Mouse (Mus musculus) heart, embryonic 13.5 days (tissue): ENCODE results near the gene Endog. TPM values are rescaled to one million over a fixed set of nuclear protein-coding genes. Genes with fewer than 3 reads are reported as not detected.
"Not testable (repeated sequence)": the region's sequence is repeated elsewhere in the genome, so short reads cannot be mapped to it uniquely, and the experiment has no call there.

Source experiments
- ATAC-seq: fragments of 200-750 bp; cut with Nextera tagmentation; 2 replicates; pipeline ENCODE4 v1.8.0; 2017; ENCODE audit warnings: moderate TSS enrichment; ENCODE audit not compliant: insufficient number of reproducible peaks, low FRiP score, low TSS enrichment; ENCODE audit errors: extremely low read depth
- H3K27ac ChIP-seq: fragments of 300-500 bp; sonication (generic); replicated peaks from 2 replicates; pipeline ENCODE4 v1.5.1; 2015; ENCODE audit warnings: moderate library complexity, mild to moderate bottlenecking, inconsistent platforms
- H3K27me3 ChIP-seq: fragments of 300-500 bp; sonication (generic); replicated peaks from 2 replicates; pipeline ENCODE4 v1.6.1; 2015; ENCODE audit warnings: mild to moderate bottlenecking, inconsistent platforms
- H3K36me3 ChIP-seq: fragments of 300-500 bp; sonication (generic); 2 replicates; pipeline ENCODE4 v1.6.1; 2015; ENCODE audit warnings: mild to moderate bottlenecking, inconsistent platforms
- H3K4me1 ChIP-seq: fragments of 300-500 bp; sonication (generic); 2 replicates; pipeline ENCODE4 v1.6.1; 2015; ENCODE audit warnings: inconsistent platforms
- H3K4me2 ChIP-seq: fragments of 300-500 bp; sonication (generic); 2 replicates; pipeline ENCODE4 v1.6.1; 2015; ENCODE audit warnings: inconsistent platforms, mild to moderate bottlenecking, moderate library complexity
- H3K4me3 ChIP-seq: fragments of 300-500 bp; sonication (generic); 2 replicates; pipeline ENCODE4 v1.5.1; 2015; ENCODE audit warnings: moderate library complexity, mild to moderate bottlenecking, inconsistent platforms
- H3K9ac ChIP-seq: fragments of 300-500 bp; sonication (generic); 2 replicates; pipeline ENCODE4 v1.6.1; 2015; ENCODE audit warnings: inconsistent platforms, mild to moderate bottlenecking, moderate library complexity
- H3K9me3 ChIP-seq: fragments of 300-500 bp; sonication (generic); 2 replicates; pipeline ENCODE4 v1.6.1; 2016; ENCODE audit warnings: inconsistent platforms
- WGBS: fragments of 180-500 bp; shearing (Covaris S2); methylation state at CpG from one replicate; pipeline ENCODE4 v1.1.7; 2015; ENCODE audit warnings: mixed read lengths; 5-methylcytosine and 5-hydroxymethylcytosine counted together
- polyA plus RNA-seq: library from polyadenylated mRNA; unstranded; fragments of >200 nt; fragmentation: Nextera tagmentation; extraction: Ambion mirVana; gene quantifications from 2 replicates; pipeline ENCODE4 v1.2.1, GENCODE M21; 2015

Endog gene
- polyA plus RNA-seq, 1 experiment from 2014 or later: 30.6 TPM

DNA sequence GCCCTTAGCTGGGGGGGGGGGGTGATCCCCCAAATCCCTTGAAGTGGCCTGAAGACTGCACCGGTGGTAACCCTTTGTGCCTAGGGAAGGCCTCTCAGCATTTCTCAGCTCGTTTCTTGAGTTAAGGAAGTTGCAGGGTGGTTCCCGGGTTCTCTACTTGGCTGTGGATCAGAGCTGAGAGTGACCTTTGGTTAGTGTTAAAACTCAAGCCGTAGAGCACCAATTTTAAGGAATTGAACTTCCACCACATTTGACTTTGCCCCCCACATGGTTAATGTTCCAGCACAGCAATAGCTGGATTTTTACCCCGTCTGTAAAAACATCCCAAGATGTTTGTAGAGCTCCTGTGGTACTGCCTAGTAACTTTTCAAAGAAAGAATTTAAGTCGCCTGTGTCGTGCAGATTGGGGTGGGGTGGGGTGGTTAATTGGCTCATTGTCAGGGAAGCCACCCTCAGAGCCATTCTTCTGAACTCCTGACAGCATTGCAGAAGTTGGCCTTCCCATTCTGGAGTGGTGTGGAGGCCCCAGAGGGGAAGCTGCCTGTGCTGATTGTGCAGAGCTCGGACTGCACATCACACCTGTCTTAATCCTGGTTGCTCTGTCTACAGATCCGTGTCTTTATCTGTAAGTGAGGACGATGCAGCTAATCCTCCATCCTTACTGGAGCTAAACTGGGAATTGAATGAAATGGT is 36.2 kb upstream of the Endog start:
- ATAC-seq: no peak
- peak overlapping the region; percentile 84 for H3K4me2 ChIP-seq
- peak overlapping the region; percentile 91 for H3K4me3 ChIP-seq
- H3K27me3 ChIP-seq: no peaks in the 10 kb centered on the region
- H3K9me3 ChIP-seq: no peaks in the 10 kb centered on the region
- H3K4me1 ChIP-seq: peaks cover 24% of the 10 kb centered on the region
- H3K9ac ChIP-seq: peak overlapping the region; percentile 95
- peaks cover 45% of the 10 kb centered on the region for H3K36me3 ChIP-seq
- peak overlapping the region; percentile 90 for H3K27ac ChIP-seq
- WGBS: 64% methylated on average over 10 of the region's 10 CpGs

DNA sequence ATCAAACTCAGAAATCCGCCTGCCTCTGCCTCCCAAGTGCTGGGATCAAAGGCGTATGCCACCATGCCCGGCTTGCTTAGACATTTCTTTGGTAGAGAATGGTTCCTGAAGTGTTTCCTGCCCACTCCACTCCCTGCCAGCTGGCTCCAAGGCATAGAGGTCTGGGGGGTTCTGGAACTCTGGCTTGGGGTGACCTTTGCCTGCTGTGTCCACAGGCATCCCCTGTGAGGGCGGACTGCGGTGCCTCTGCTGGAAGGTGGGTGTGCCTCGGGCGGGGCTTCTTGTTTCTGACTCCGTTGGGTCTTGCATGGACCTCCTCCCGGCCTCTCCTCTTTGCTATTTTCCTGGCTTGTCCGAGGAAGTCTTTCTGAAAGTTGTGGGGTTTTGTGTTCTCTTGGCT is 34.8 kb upstream of the Endog start:
- WGBS: 85% methylated on average over 10 of the region's 10 CpGs
- no peak for ATAC-seq
- no peaks in the 10 kb centered on the region for H3K27me3 ChIP-seq
- peaks cover 59% of the 10 kb centered on the region for H3K36me3 ChIP-seq
- no peak overlapping the region for H3K9ac ChIP-seq
- H3K4me3 ChIP-seq: no peak overlapping the region
- H3K4me1 ChIP-seq: peaks cover 24% of the 10 kb centered on the region
- no peaks in the 10 kb centered on the region for H3K9me3 ChIP-seq
- H3K4me2 ChIP-seq: no peak overlapping the region
- no peak overlapping the region for H3K27ac ChIP-seq

- H3K4me1 ChIP-seq, H3K9ac ChIP-seq, H3K4me3 ChIP-seq, H3K27ac ChIP-seq, H3K4me2 ChIP-seq, H3K27me3 ChIP-seq, H3K9me3 ChIP-seq, ATAC-seq: not testable (repeated sequence)
- peaks cover 95% of the 10 kb centered on the region for H3K36me3 ChIP-seq
- 90% methylated on average over 4 of the region's 4 CpGs for WGBS
Measured at GRCm38 (mm10) chr2:30140021-30140420, 31.3 kb upstream of the Endog start.

DNA sequence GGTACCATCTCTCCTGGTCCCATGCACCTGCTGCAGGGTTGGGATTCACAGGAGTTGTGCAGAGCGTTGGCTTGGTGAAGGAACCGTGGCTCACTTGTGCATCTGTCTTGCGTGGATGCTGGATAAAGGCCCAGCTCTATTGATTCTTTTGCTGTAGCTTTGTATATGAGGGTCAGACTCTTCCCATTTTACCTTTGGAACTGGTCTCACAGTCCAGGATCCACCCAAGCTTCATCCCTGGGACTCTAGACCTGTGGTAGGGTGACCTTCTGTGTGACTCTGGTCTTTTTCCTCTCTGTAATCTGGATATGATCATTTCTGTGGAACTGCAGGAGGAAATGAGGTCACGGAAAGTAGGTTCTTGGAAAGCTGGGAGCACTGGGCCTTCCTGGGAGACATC is 26.9 kb upstream of the Endog start:
- no peaks in the 10 kb centered on the region for H3K9me3 ChIP-seq
- peaks cover 97% of the 10 kb centered on the region for H3K36me3 ChIP-seq
- no peak overlapping the region for H3K27ac ChIP-seq
- H3K27me3 ChIP-seq: no peaks in the 10 kb centered on the region
- H3K4me3 ChIP-seq: no peak overlapping the region
- 91% methylated on average over 4 of the region's 4 CpGs for WGBS
- no peak overlapping the region for H3K9ac ChIP-seq
- ATAC-seq: no peak
- no peak overlapping the region for H3K4me2 ChIP-seq
- no peaks in the 10 kb centered on the region for H3K4me1 ChIP-seq

- H3K9ac ChIP-seq: no peak overlapping the region
- no peak overlapping the region for H3K4me3 ChIP-seq
- no peak overlapping the region for H3K4me2 ChIP-seq
- no peak for ATAC-seq
- WGBS: 90% methylated on average over 4 of the region's 4 CpGs
- H3K4me1 ChIP-seq: no peaks in the 10 kb centered on the region
- no peaks in the 10 kb centered on the region for H3K9me3 ChIP-seq
- no peaks in the 10 kb centered on the region for H3K27me3 ChIP-seq
- peaks cover 95% of the 10 kb centered on the region for H3K36me3 ChIP-seq
- no peak overlapping the region for H3K27ac ChIP-seq
Measured at GRCm38 (mm10) chr2:30147466-30147865, 23.8 kb upstream of the Endog start.

DNA sequence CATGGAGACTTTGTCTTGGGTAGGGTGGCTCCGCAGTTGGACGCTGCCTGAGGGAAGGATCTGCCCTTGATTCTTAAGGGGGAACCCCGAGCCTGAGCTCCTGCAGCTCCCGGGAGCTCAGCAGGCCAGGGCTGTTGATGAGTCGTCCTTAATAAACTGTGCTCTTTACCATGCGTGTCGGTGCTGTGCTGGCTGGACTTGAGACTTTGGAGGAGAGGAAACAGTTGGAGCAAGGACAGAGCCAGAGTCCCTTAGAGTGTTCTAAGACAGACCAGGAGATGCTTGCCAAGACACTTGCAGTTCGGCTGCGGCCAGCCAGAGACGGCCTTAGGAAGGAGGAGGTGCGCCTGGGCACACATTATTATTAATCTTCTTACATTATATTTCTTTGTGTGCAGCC is 19.5 kb upstream of the Endog start:
- no peak for ATAC-seq
- Histone ChIP-seq H3K9me3 (no peaks in the 10 kb centered on the region), H3K4me1 (no peaks in the 10 kb centered on the region), H3K4me3 (no peak overlapping the region), H3K9ac (no peak overlapping the region), H3K36me3 (peaks cover 52% of the 10 kb centered on the region), H3K4me2 (no peak overlapping the region), H3K27ac (no peak overlapping the region), H3K27me3 (no peaks in the 10 kb centered on the region)
- 83% methylated on average over 11 of the region's 11 CpGs for WGBS

GRCm38 (mm10) chr2:30152616-30153015 is 18.7 kb upstream of the Endog start:
- Histone ChIP-seq H3K9ac (no peak overlapping the region), H3K4me1 (no peaks in the 10 kb centered on the region), H3K27me3 (no peaks in the 10 kb centered on the region), H3K36me3 (peaks cover 44% of the 10 kb centered on the region), H3K9me3 (no peaks in the 10 kb centered on the region), H3K4me2 (no peak overlapping the region), H3K27ac (no peak overlapping the region), H3K4me3 (no peak overlapping the region)
- 77% methylated on average over 8 of the region's 8 CpGs for WGBS
- no peak for ATAC-seq

DNA sequence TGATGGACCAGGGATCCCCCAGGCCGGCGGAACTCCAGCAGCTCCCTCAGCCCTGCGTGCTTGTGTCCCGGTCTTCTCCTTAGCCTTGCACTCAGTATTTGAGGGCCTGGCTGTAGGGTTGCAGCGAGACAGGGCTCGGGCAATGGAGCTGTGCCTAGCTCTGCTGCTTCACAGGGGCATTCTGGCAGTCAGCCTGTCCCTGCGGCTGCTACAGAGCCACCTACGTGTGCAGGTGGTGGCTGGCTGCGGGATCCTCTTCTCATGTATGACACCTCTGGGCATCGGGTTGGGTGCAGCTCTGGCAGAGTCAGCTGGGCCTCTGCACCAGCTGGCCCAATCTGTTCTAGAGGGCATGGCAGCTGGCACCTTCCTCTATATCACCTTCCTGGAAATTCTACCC is 11.4 kb upstream of the Endog start:
- H3K4me3 ChIP-seq, H3K27me3 ChIP-seq, H3K27ac ChIP-seq, ATAC-seq, H3K9ac ChIP-seq, H3K36me3 ChIP-seq, H3K9me3 ChIP-seq, H3K4me2 ChIP-seq, H3K4me1 ChIP-seq: not testable (repeated sequence)
- WGBS: 73% methylated on average over 7 of the region's 10 CpGs

DNA sequence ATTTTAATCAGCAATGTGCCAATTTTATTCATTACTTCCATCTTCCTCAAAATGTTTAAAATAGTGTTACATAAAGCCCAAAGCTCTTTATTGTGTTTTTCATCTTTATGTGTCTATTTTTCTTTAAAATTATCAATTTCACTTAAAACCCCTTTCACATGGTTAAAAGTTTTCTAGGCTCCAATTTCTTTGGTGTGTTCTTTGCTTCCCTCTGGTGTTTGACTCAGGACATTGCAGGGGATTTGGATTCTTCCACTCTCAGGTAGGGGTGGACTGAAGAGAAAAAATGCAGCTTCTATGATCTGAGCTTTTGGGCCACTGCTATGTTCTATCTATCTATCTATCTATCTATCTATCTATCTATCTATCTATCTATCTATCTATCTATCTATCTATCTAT is 9.5 kb upstream of the Endog start:
- H3K36me3 ChIP-seq: no peaks in the 10 kb centered on the region
- no peak for ATAC-seq
- H3K4me1 ChIP-seq: no peaks in the 10 kb centered on the region
- H3K9ac ChIP-seq: no peak overlapping the region
- no peak overlapping the region for H3K4me2 ChIP-seq
- H3K4me3 ChIP-seq: no peak overlapping the region
- no peaks in the 10 kb centered on the region for H3K27me3 ChIP-seq
- peaks cover 13% of the 10 kb centered on the region for H3K9me3 ChIP-seq
- no peak overlapping the region for H3K27ac ChIP-seq

- Histone ChIP-seq H3K9ac (no peak overlapping the region), H3K36me3 (no peaks in the 10 kb centered on the region), H3K27ac (no peak overlapping the region), H3K4me2 (no peak overlapping the region), H3K27me3 (no peaks in the 10 kb centered on the region), H3K4me1 (no peaks in the 10 kb centered on the region), H3K4me3 (no peak overlapping the region), H3K9me3 (peaks cover 20% of the 10 kb centered on the region)
- no peak for ATAC-seq
- 53% methylated on average over 9 of the region's 9 CpGs for WGBS
Measured at GRCm38 (mm10) chr2:30164340-30164932, 6.9 kb upstream of the Endog start.

DNA sequence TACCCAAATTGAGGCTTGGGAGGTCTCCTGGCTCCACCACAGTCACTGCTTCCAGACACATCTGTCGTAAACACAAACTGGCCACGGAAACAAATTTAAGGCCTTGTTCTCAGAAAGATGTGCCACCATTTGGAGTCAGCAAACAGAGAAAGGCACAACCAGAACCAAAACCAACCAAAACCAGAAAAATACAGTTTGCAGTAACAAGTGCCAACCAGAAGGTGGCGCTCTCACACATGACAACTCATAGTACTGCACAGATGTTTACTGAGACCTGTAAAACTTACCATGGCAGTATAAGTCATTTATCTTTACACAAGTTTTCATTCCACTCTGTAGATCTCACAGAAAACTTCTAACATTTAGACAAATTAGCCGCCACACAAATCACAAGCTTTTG is 4.6 kb upstream of the Endog start:
- WGBS: 51% methylated on average over 4 of the region's 4 CpGs

DNA sequence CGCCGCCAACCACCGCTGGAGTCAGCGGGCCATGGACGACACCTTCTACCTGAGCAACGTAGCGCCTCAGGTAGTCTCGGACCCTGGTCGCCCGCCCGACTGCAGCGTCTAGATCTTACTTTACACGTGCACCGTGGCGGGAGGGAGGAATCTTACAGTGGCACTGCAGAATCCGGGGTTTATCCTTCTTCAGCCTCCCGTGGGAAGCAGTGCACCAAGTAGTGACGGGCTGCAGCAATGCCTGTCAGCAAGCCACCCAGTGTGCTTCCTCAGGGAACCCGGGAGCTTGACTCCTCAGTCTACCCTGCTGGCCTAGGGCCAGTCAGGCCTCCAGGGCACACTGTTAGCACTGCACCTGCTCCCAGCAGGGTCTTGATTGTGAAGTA is 697 bp downstream of the Endog start:
- 1% methylated on average over 19 of the region's 19 CpGs for WGBS
- H3K27ac ChIP-seq: peak overlapping the region; percentile 95
- peaks cover 9% of the 10 kb centered on the region; the same call in 1 of the 2 replicates for H3K9me3 ChIP-seq
- peak overlapping the region; percentile 89 for H3K9ac ChIP-seq
- H3K36me3 ChIP-seq: peaks cover 47% of the 10 kb centered on the region
- ATAC-seq: no peak
- H3K4me3 ChIP-seq: peak overlapping the region; percentile 70
- no peaks in the 10 kb centered on the region for H3K27me3 ChIP-seq
- peaks cover 18% of the 10 kb centered on the region for H3K4me1 ChIP-seq
- peak overlapping the region; percentile 93 for H3K4me2 ChIP-seq

More for the DNA sequence above, 4.6 kb upstream of the Endog start:
- no peaks in the 10 kb centered on the region for H3K27me3 ChIP-seq
- ATAC-seq: no peak
- H3K9me3 ChIP-seq: peaks cover 20% of the 10 kb centered on the region
- peaks cover 5% of the 10 kb centered on the region for H3K4me1 ChIP-seq
- no peak overlapping the region for H3K4me2 ChIP-seq
- no peak overlapping the region for H3K9ac ChIP-seq
- H3K27ac ChIP-seq: no peak overlapping the region
- H3K4me3 ChIP-seq: no peak overlapping the region
- no peaks in the 10 kb centered on the region for H3K36me3 ChIP-seq
